Mouse (Mus musculus) bone marrow macrophage, adult 2 months (primary cell): ENCODE results near the gene Zeb2.

ENCODE experiments used
- CTCF ChIP-seq: IDR thresholded peaks from 2 replicates; pipeline ENCODE4 v1.5.1; 2012; ENCODE audit warnings: low read depth, mild to moderate bottlenecking, low read length, moderate library complexity
- POLR2A ChIP-seq: IDR thresholded peaks from 2 replicates; pipeline ENCODE4 v1.6.1; 2012; ENCODE audit warnings: mild to moderate bottlenecking, low read depth, low read length, borderline replicate concordance

- TF ChIP-seq POLR2A = no peak
- TF ChIP-seq CTCF = no peak
These were observed 24.5 kb downstream of the Zeb2 start for GRCm38 (mm10) chr2:45092654-45093053.
